Comparison of ENCODE assay signal across 8 mouse cellular contexts in genomic region chr3:104670183-104671020, GRCm38 (mm10). TPM values are rescaled to one million over a fixed set of nuclear protein-coding genes. Genes with fewer than 3 reads are reported as not detected.
DNase-seq lines count a peak whose midpoint lies in the region; ATAC-seq and TF ChIP-seq lines count a peak whose summit lies in the region.
"Not testable (repeated sequence)": the region's sequence is repeated elsewhere in the genome, so short reads cannot be mapped to it uniquely, and the experiment has no call there.

No protein-coding gene starts in this region.

- WGBS in cerebellum, adult 2 months = 41% methylated on average over 1 of the region's 1 CpGs
- 40% methylated on average over 1 of the region's 1 CpGs for WGBS in forebrain, embryonic 11.5 days
- WGBS in hindbrain, embryonic 11.5 days = 71% methylated on average over 1 of the region's 1 CpGs
- 10% methylated on average over 1 of the region's 1 CpGs for WGBS in liver, embryonic 16.5 days (ENCODE audit: insufficient replicate concordance)

- peak overlapping the region; percentile 40; the same call in 1 of the 2 replicates for H3K27ac ChIP-seq in MEL (ENCODE audit: control insufficient read depth, low read depth, low read length)
- H3K27ac ChIP-seq in cerebellum, adult 2 months (ENCODE audit: insufficient read depth, low read length) = peak overlapping the region; percentile 80; the same call in 1 of the 2 replicates
- H3K27ac ChIP-seq in forebrain, embryonic 11.5 days (ENCODE audit: low read depth, low read length); hindbrain, embryonic 11.5 days (ENCODE audit: low read depth, low read length): not testable (repeated sequence)
- peak overlapping the region; percentile 95 for H3K27ac ChIP-seq in liver, embryonic 16.5 days (ENCODE audit: low read length)

- H3K27me3 ChIP-seq in MEL (ENCODE audit: control insufficient read depth in 1 of 2, insufficient read depth in 2 of 2, low read length in 2 of 2); cerebellum, adult 2 months (ENCODE audit: control insufficient read depth, insufficient read depth, low read length); forebrain, embryonic 11.5 days (ENCODE audit: control insufficient read depth, insufficient read depth, low read length); hindbrain, embryonic 11.5 days (ENCODE audit: control insufficient read depth, insufficient read depth, low read length); liver, embryonic 16.5 days (ENCODE audit: control insufficient read depth, insufficient read depth, low read depth, low read length); myocyte (ENCODE audit: control insufficient read depth, insufficient read depth, insufficient read length): not testable (repeated sequence)

- not testable (repeated sequence) for H3K79me2 ChIP-seq in MEL (ENCODE audit: control insufficient read depth, insufficient read depth, low read length, poor library complexity); myocyte (ENCODE audit: control insufficient read depth, insufficient read depth)

- not testable (repeated sequence) for H3ac ChIP-seq in myocyte (ENCODE audit: control insufficient read depth, insufficient read length)

- 0 out of 4 replicates have a peak, but pooled peaks of 1 of the 2 experiments have one; percentile 25 for TF ChIP-seq POLR2A in MEL (IDR thresholded peaks at IDR 0.05; ENCODE audit: control insufficient read depth in 1 of 2, insufficient read depth in 1 of 2, low read depth in 1 of 2, low read length in 2 of 2, poor library complexity in 1 of 2)
- TF ChIP-seq POLR2A in cerebellum, adult 2 months (IDR thresholded peaks at IDR 0.05; ENCODE audit: borderline replicate concordance, insufficient read depth, low read length); myocyte (IDR thresholded peaks at IDR 0.05; ENCODE audit: insufficient read length, low read depth): not testable (repeated sequence)

- H3K4me2 ChIP-seq in forebrain, embryonic 11.5 days (ENCODE audit: low read depth, low read length, severe bottlenecking); hindbrain, embryonic 11.5 days (replicated peaks; ENCODE audit: low read depth, low read length): not testable (repeated sequence)
- H3K4me2 ChIP-seq in liver, embryonic 16.5 days (ENCODE audit: low read depth, low read length) = peak overlapping the region; percentile 44
- H3K4me2 ChIP-seq in myocyte (ENCODE audit: low read depth) = peak overlapping the region; percentile 20

- TF ChIP-seq EP300 in MEL (IDR thresholded peaks at IDR 0.05; ENCODE audit: low read depth in 1 of 2, low read length in 2 of 2) = not testable (repeated sequence)

- peaks cover 0 to 39% of the 10 kb centered on the region in 2 experiments; a peak in 2 of 4 replicates for H3K36me3 ChIP-seq in MEL (ENCODE audit: control insufficient read depth in 1 of 2, insufficient read depth in 2 of 2, low read length in 2 of 2)
- not testable (repeated sequence) for H3K36me3 ChIP-seq in forebrain, embryonic 11.5 days (ENCODE audit: control insufficient read depth, insufficient read depth, low read length); hindbrain, embryonic 11.5 days (ENCODE audit: control insufficient read depth, insufficient read depth, low read length); liver, embryonic 16.5 days (ENCODE audit: control insufficient read depth, insufficient read depth); myocyte (ENCODE audit: control insufficient read depth, insufficient read depth)

- TF ChIP-seq CTCF in MEL (IDR thresholded peaks at IDR 0.05 in 2 of 3, conservative IDR thresholded peaks at IDR 0.05 in 1 of 3; ENCODE audit: control insufficient read depth in 1 of 3, insufficient read depth in 1 of 3, low read depth in 2 of 3, low read length in 3 of 3, poor library complexity in 1 of 3, severe bottlenecking in 1 of 3); cerebellum, adult 2 months (IDR thresholded peaks at IDR 0.05; ENCODE audit: borderline replicate concordance, insufficient read depth, low read depth, low read length): not testable (repeated sequence)

- not testable (repeated sequence) for TF ChIP-seq RAD21 in MEL (IDR thresholded peaks at IDR 0.05; ENCODE audit: low read depth, low read length)

- not testable (repeated sequence) for H3K4me3 ChIP-seq in MEL (ENCODE audit: control insufficient read depth in 1 of 2, insufficient read depth in 1 of 2, low read depth in 2 of 2, low read length in 2 of 2); cerebellum, adult 2 months (replicated peaks; ENCODE audit: insufficient read depth, low read depth, low read length); forebrain, embryonic 11.5 days (ENCODE audit: low read depth, low read length); hindbrain, embryonic 11.5 days (ENCODE audit: low read depth, low read length); liver, embryonic 16.5 days (ENCODE audit: low read depth, low read length); myocyte

- H3K9me3 ChIP-seq in MEL (replicated peaks; ENCODE audit: insufficient read depth, low read length); forebrain, embryonic 11.5 days (ENCODE audit: control insufficient read depth, low read length); hindbrain, embryonic 11.5 days (ENCODE audit: control insufficient read depth, low read length); liver, embryonic 16.5 days (replicated peaks; ENCODE audit: control insufficient read depth, low read length): not testable (repeated sequence)

- ATAC-seq in forebrain, embryonic 11.5 days (replicated peaks; ENCODE audit: low FRiP score) = peak; percentile 49
- peak; percentile 30; the same call in 1 of the 2 replicates for ATAC-seq in hindbrain, embryonic 11.5 days (ENCODE audit: low FRiP score)
- ATAC-seq in liver, embryonic 16.5 days (ENCODE audit: low read depth) = peak; percentile 59

- peaks cover 10 to 39% of the 10 kb centered on the region in 2 experiments for H3K4me1 ChIP-seq in MEL (ENCODE audit: control insufficient read depth in 1 of 2, insufficient read depth in 2 of 2, low read length in 2 of 2)
- H3K4me1 ChIP-seq in cerebellum, adult 2 months (ENCODE audit: control insufficient read depth, insufficient read depth, low read length); forebrain, embryonic 11.5 days (replicated peaks; ENCODE audit: control insufficient read depth, insufficient read depth, low read length); hindbrain, embryonic 11.5 days (replicated peaks; ENCODE audit: control insufficient read depth, insufficient read depth, low read length): not testable (repeated sequence)
- H3K4me1 ChIP-seq in liver, embryonic 16.5 days (ENCODE audit: control insufficient read depth, low read depth, low read length) = peaks cover 67% of the 10 kb centered on the region

- H3K9ac ChIP-seq in MEL (ENCODE audit: control insufficient read depth, low read depth, low read length, poor library complexity, severe bottlenecking) = peak overlapping the region; percentile 15
- H3K9ac ChIP-seq in forebrain, embryonic 11.5 days (ENCODE audit: low read length); hindbrain, embryonic 11.5 days (ENCODE audit: low read depth, low read length): not testable (repeated sequence)
- peak overlapping the region; percentile 63 for H3K9ac ChIP-seq in liver, embryonic 16.5 days (ENCODE audit: low read depth, low read length)

- DNase-seq in MEL (ENCODE audit: low read depth, low spot score) = peak; percentile 59
- not testable (repeated sequence) for DNase-seq in cerebellum, adult 2 months; forebrain, embryonic 11.5 days (ENCODE audit: low spot score); hindbrain, embryonic 11.5 days (ENCODE audit: low spot score)
- peak; percentile 18 to 43 for DNase-seq in kidney, postnatal 4 days
- peak; percentile 29 for DNase-seq in thymus, postnatal 0 days (ENCODE audit: low spot score)

RNA-seq across cellular contexts. Expression of gene Slc16a1, which starts 31.9 kb away (rescaled TPM):
- total RNA-seq in MEL (2012; rRNA removed) = 118 and 128 TPM in 2 replicates
- polyA plus RNA-seq in MEL (2012; ENCODE audit: insufficient read depth in 1 of 2, insufficient read length in 2 of 2, low read depth in 1 of 2, low replicate concordance in 2 of 2, missing spikeins in 1 of 2) = 10 to 100 TPM; 43.7 to 96.1 TPM
- polyA plus RNA-seq in cerebellum, adult 2 months (2012; rRNA removed) = 29.9 and 31.9 TPM in 2 replicates
- 45.1 and 45.9 TPM in 2 replicates for polyA plus RNA-seq in forebrain, embryonic 11.5 days (2014; fragmentation: Nextera tagmentation; extraction: Ambion mirVana)
- polyA plus RNA-seq in hindbrain, embryonic 11.5 days (2014; fragmentation: Nextera tagmentation; extraction: Ambion mirVana) = 31.7 and 33.4 TPM in 2 replicates
- polyA plus RNA-seq in liver, embryonic 16.5 days (2015; fragmentation: Nextera tagmentation; extraction: Ambion mirVana) = 87.4 and 87.5 TPM in 2 replicates
- polyA plus RNA-seq in myocyte (2012; fragmentation: generic; extraction: Trizol) = 24.7 TPM
- polyA plus RNA-seq in thymus, postnatal 0 days (2015; fragmentation: Nextera tagmentation; extraction: Ambion mirVana) = 82.5 and 84.3 TPM in 2 replicates
